Mouse (Mus musculus): ENCODE results near the gene Adgrg3. TPM values are rescaled to one million over a fixed set of nuclear protein-coding genes. Genes with fewer than 3 reads are reported as not detected.

The Adgrg3 gene
- polyA plus RNA-seq, 1 experiment from 2014 or later: 2.4 TPM

DNA sequence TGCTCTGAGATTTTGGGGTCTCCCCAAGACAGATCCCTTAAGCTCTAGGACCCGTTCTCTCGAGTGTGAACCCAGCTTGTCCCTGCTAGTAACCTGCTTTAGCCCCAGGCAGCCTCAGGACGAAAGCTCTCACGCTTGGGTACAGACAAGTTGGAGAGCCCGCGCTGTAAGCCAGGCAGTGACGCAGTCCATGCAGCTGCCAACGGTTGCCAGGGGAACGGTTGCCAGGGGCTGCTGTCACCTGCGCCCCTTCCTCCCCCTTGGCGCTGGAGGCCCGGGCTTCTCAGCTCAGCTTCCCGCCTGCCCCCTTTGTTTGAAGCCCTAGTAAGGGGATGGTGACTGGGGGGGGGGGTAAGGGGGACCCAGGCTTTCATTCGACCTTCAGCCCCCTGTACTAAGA, 23.5 kb upstream of the Adgrg3 start:
- 0 out of 2 replicates have a peak, but pooled peaks cover 4% of the 10 kb centered on the region for H3K36me3 ChIP-seq (replicated peaks)
- H3K27me3 ChIP-seq: no peaks in the 10 kb centered on the region
- H3K4me1 ChIP-seq: peaks cover 62% of the 10 kb centered on the region
- no peaks in the 10 kb centered on the region for H3K9me3 ChIP-seq
- peak overlapping the region; percentile 96 for H3K9ac ChIP-seq
- peak overlapping the region; percentile 61 for H3K4me3 ChIP-seq (replicated peaks)
- H3K4me2 ChIP-seq: peak overlapping the region; percentile 92
- under 1% methylated on average over 14 of the region's 14 CpGs for WGBS
- peak overlapping the region; percentile 98 for H3K27ac ChIP-seq
- peak; percentile 95 for ATAC-seq (ENCODE audit: low FRiP score)

DNA sequence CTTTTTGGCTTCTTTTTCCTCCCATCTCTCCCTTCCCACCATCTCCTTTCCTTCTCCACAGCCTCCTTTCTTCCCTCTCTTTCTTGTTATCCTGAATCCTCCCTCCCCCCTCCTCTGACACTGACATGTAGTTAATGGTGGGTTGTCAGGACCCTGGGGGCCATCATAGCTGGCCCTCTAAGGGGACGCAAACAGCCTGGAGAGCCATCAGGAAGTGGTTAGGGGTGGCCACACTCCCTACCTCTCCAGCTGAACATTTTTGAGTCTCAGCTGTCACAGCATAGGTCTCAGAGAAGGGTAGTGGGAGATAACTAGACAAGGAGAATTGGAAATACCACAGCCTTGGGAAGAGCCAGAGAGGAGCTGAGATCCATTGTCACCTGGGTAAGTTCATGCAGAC, 23.0 kb upstream of the Adgrg3 start:
- Histone ChIP-seq H3K36me3 (replicated peaks) (0 out of 2 replicates have a peak, but pooled peaks cover 4% of the 10 kb centered on the region), H3K4me1 (peaks cover 67% of the 10 kb centered on the region), H3K27ac (peak overlapping the region; percentile 98), H3K4me2 (peak overlapping the region; percentile 92), H3K27me3 (no peaks in the 10 kb centered on the region), H3K9ac (peak overlapping the region; percentile 96), H3K4me3 (replicated peaks) (peak overlapping the region; percentile 61), H3K9me3 (no peaks in the 10 kb centered on the region)
- WGBS: 17% methylated on average over 1 of the region's 1 CpGs
- peak; percentile 36 for ATAC-seq (ENCODE audit: low FRiP score)

DNA sequence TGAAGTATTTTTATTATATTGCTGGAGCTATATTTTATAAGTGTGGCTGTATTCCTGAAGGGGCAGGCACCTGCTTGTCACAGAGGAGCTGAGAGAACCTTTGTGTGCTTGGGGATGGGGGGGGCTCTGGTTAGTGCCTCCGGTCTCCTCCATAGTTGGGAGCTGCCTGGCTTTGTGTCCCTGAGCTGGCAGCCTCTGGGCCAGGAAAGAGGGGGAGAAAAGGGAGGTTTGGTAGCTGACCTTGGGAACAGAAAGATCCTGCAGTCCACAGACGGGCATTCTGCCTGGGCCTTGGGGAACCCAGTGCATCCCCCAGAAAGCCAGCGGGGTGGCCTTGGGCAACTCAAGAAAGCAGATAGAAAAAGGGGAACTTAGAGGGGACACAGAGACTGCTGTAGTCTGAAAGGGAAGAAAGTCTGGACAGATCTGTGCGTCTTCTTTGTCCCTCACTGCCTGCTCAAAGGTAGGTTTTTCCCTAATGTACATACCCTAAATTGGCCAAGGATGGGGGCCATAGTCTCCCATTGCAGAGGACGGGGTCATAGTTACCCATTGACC, 22.1 kb upstream of the Adgrg3 start:
- no peaks in the 10 kb centered on the region for H3K9me3 ChIP-seq
- H3K9ac ChIP-seq: peak overlapping the region; percentile 96
- ATAC-seq (ENCODE audit: low FRiP score): no peak
- H3K36me3 ChIP-seq (replicated peaks): 0 out of 2 replicates have a peak, but pooled peaks cover 4% of the 10 kb centered on the region
- peak overlapping the region; percentile 61 for H3K4me3 ChIP-seq (replicated peaks)
- peak overlapping the region; percentile 92 for H3K4me2 ChIP-seq
- peaks cover 76% of the 10 kb centered on the region for H3K4me1 ChIP-seq
- WGBS: 37% methylated on average over 5 of the region's 5 CpGs
- no peaks in the 10 kb centered on the region for H3K27me3 ChIP-seq
- peak overlapping the region; percentile 98 for H3K27ac ChIP-seq

DNA sequence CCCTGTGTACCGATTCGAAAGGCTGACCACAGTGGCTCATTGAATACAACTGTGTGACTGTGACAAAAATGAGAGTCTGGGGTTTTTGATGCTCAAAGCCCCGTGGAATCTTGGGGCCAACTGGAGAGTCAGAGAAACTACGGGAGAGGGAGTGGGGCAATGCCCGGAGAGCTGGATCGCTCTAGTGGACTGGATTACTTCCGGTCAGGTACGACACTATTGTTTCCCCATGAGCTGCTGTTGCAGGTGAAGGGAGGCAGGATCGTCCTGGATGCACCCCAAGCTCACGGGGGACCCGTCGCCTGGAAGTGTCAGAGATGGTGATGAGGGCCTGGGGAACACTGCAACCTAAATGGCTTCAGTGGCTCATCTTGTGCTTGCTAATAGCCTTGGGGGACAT, 21.5 kb upstream of the Adgrg3 start:
- Histone ChIP-seq H3K4me3 (replicated peaks) (peak overlapping the region; percentile 61), H3K27ac (peak overlapping the region; percentile 98), H3K4me2 (peak overlapping the region; percentile 92), H3K27me3 (no peaks in the 10 kb centered on the region), H3K36me3 (replicated peaks) (0 out of 2 replicates have a peak, but pooled peaks cover 4% of the 10 kb centered on the region), H3K9me3 (no peaks in the 10 kb centered on the region), H3K4me1 (peaks cover 76% of the 10 kb centered on the region), H3K9ac (peak overlapping the region; percentile 96)
- WGBS: 24% methylated on average over 12 of the region's 12 CpGs
- ATAC-seq (ENCODE audit: low FRiP score): no peak

DNA sequence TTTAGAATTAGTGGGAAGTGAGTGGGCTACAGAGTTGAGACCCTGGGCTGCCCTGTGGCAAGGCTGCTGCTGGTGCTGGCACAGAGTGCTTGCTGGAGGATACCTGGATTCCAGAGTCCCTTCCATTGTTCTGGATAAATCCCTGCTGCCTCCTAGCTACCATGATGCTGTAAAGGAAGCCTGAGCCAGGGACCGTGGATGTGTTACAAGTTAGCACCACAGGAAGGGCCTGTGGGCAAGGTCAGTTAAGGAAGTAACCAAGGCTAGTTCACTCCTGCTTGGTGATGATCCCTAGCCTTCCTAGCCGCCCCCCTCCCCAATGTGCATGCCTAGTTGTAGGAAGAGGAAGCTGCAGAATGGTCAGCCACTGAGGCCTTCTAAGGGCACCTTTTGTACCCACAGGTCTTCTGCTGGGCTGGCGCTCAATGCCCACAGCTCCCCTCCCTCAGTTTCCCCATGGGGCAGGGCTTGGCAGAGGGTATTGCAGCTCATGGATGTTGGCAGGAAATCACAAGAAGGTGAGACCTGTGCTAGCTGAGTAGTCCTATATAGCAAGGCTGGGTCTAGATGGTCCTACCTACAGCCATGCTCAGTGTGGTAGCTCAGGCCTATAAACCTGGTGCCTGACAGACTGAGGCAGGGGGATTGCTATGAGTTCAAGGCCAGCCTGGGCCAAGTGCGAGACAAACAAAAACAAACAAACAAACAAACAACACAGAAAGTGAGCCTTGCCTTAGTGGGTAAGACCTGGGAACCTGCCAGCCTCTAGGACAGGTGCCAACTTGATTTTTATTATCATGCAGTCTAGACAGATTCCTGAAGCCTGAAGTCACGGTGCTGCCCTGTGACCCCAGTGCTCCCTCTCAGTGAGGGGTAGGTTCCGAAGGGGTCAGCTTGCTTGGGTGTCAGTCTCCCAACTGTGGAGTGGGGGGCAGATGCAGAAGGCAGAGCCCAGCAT, 20.3 kb upstream of the Adgrg3 start:
- peaks cover 74% of the 10 kb centered on the region for H3K4me1 ChIP-seq
- 55% methylated on average over 6 of the region's 6 CpGs for WGBS

DNA sequence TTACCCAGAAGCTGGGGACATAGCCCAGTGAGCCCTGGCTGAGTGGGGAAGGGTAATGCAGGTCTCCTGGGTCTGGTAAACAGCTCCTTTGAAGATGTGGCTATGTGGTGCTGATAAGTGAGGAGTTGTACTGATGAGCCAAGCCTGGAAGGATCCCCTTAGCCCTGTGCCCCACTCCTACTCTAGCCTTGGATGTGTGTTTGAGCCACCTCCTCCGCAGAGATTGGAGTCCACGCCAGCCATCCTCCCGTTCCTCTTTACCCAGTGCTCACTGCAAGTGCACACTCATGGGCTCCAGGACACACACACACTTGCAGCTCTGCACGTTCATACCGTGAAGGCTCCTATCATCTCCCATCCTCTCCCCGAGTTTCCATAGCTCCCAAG, 19.6 kb upstream of the Adgrg3 start:
- ATAC-seq (ENCODE audit: low FRiP score): no peak
- Histone ChIP-seq H3K9me3 (no peaks in the 10 kb centered on the region), H3K36me3 (replicated peaks) (peaks cover 11% of the 10 kb centered on the region), H3K4me1 (peaks cover 71% of the 10 kb centered on the region), H3K4me2 (peak overlapping the region; percentile 92), H3K9ac (peak overlapping the region; percentile 96), H3K27ac (peak overlapping the region; percentile 98), H3K27me3 (no peaks in the 10 kb centered on the region), H3K4me3 (replicated peaks) (peak overlapping the region; percentile 61)
- 66% methylated on average over 6 of the region's 6 CpGs for WGBS

More for the DNA sequence above, 20.3 kb upstream of the Adgrg3 start:
- Histone ChIP-seq H3K9me3 (no peaks in the 10 kb centered on the region), H3K27ac (peak overlapping the region; percentile 98), H3K27me3 (no peaks in the 10 kb centered on the region), H3K36me3 (replicated peaks) (peaks cover 8% of the 10 kb centered on the region), H3K4me3 (replicated peaks) (peak overlapping the region; percentile 61), H3K9ac (peak overlapping the region; percentile 96), H3K4me2 (peak overlapping the region; percentile 92)
- no peak for ATAC-seq (ENCODE audit: low FRiP score)

DNA sequence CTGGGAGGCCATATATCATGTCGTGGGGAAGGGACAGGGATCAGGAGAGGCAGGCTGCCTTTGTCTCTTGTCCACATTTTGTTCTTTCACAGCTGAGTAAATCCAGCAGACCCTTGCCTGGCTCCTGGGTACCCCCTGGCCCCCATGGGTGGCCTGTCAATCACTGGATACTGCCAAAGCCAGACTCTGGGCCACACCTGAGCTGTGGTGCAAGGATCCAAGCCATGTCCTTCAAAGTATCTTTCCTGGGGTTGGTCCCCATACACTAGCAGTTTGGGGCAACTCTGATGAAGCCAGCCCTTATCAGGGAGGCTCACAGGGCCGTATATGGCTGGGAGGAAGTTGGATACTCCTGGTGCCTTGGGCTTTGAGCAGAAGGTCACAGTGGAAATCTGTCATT, 19.1 kb upstream of the Adgrg3 start:
- Histone ChIP-seq H3K27me3 (no peaks in the 10 kb centered on the region), H3K27ac (peak overlapping the region; percentile 98), H3K4me2 (peak overlapping the region; percentile 92), H3K4me1 (peaks cover 65% of the 10 kb centered on the region), H3K9ac (peak overlapping the region; percentile 96), H3K9me3 (no peaks in the 10 kb centered on the region), H3K4me3 (replicated peaks) (peak overlapping the region; percentile 61), H3K36me3 (replicated peaks) (peaks cover 16% of the 10 kb centered on the region)
- WGBS: 50% methylated on average over 2 of the region's 2 CpGs
- ATAC-seq (ENCODE audit: low FRiP score): no peak

DNA sequence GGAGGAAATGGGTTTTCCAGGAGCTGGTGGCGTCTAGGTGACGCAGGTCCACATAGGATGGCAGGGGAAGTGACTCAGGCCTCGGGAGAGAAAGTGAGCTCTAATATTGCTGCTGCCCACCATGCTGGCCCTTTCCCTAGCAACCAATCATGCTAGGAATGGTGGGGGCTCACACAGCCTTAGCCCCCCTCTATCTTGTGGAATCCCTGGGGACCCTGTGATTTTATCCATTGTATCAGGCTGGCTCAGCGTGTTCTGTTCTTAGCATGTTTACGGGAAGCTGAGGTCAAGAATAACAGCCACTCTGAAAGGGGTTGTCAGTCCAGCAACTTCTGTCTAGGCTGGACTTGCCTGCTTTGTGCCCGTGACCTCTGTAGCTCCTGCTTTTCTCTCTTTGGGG, 18.5 kb upstream of the Adgrg3 start:
- 45% methylated on average over 6 of the region's 6 CpGs for WGBS
- no peak for ATAC-seq (ENCODE audit: low FRiP score)
- peak overlapping the region; percentile 61 for H3K4me3 ChIP-seq (replicated peaks)

DNA sequence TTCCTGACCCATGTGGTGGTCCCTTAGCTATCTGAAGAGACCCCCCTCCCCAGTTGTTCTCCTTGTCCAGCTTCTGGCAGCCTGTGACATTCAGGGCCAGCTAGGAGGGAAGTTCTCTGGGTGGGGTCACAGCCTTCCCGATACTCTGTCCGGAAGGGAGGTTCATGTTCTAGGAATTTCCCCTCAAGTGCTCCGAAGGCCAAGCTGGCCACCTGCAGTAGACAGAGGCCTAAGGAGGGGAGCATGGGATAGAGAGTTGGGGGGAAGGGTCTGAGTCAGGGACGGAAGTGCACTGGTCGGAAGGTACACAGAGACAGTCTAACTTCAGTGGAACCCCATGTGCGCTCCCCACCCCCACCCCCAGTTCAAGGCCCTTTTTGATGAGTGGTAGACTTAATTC, 17.5 kb upstream of the Adgrg3 start:
- Histone ChIP-seq H3K36me3 (replicated peaks) (peaks cover 32% of the 10 kb centered on the region), H3K4me3 (replicated peaks) (peak overlapping the region; percentile 61), H3K4me1 (peaks cover 60% of the 10 kb centered on the region), H3K4me2 (peak overlapping the region; percentile 92), H3K27ac (peak overlapping the region; percentile 98), H3K9ac (peak overlapping the region; percentile 50; the same call in 1 of the 2 replicates), H3K9me3 (no peaks in the 10 kb centered on the region), H3K27me3 (no peaks in the 10 kb centered on the region)
- 51% methylated on average over 6 of the region's 6 CpGs for WGBS
- no peak for ATAC-seq (ENCODE audit: low FRiP score)

More for the DNA sequence above, 18.5 kb upstream of the Adgrg3 start:
- peaks cover 60% of the 10 kb centered on the region for H3K4me1 ChIP-seq
- H3K9ac ChIP-seq: 0 out of 2 replicates have a peak overlapping the region, but pooled peaks have one; percentile 96
- H3K9me3 ChIP-seq: no peaks in the 10 kb centered on the region
- peaks cover 22% of the 10 kb centered on the region for H3K36me3 ChIP-seq (replicated peaks)
- H3K27me3 ChIP-seq: no peaks in the 10 kb centered on the region
- peak overlapping the region; percentile 98 for H3K27ac ChIP-seq
- H3K4me2 ChIP-seq: peak overlapping the region; percentile 92

DNA sequence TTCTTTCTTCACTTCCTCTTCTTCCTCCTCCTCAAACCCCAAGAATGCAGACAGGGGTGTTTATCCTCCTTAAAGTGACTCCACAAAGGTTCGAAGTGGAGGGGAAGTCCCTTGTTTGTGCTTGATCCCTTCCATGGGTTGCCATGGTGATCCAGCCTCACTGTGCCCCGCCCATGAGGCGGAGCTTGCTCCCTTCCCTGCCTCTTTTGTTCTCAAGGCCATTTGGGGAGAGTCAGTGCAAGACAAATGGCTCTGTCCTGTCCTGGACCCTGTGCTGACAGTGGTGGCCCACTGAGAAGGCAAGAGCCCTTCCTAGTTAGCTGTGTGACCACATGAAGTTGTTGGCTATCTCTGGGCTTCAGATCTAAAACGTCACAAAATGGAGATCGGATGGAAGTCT, 16.8 kb upstream of the Adgrg3 start:
- H3K4me1 ChIP-seq: peaks cover 60% of the 10 kb centered on the region
- H3K9ac ChIP-seq: peak overlapping the region; percentile 50; the same call in 1 of the 2 replicates
- H3K4me3 ChIP-seq (replicated peaks): peak overlapping the region; percentile 61
- peaks cover 39% of the 10 kb centered on the region for H3K36me3 ChIP-seq (replicated peaks)
- ATAC-seq (ENCODE audit: low FRiP score): peak; percentile 67
- 16% methylated on average over 5 of the region's 5 CpGs for WGBS
- H3K27me3 ChIP-seq: no peaks in the 10 kb centered on the region
- H3K27ac ChIP-seq: peak overlapping the region; percentile 98
- H3K9me3 ChIP-seq: no peaks in the 10 kb centered on the region
- H3K4me2 ChIP-seq: peak overlapping the region; percentile 92

DNA sequence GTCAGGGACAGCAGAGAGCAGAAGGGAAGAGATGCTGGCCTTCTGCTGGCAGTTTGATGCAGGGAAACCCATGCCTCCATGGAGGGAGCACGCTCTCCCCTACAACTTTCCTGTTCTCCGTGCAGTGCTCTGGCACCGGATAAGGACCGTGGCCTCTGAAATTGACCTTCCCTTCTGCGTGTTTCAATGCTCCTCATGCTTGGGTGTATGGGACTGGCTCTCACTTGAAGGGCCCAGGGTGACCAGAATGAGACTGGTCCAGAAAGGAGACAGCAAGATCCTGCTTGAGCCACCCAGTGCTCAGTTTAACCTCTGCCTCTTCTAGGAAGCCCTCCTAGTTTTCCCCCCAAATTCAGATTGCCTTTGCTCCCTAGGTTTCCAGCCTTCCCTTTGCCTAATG, 16.3 kb upstream of the Adgrg3 start:
- Histone ChIP-seq H3K27ac (peak overlapping the region; percentile 98), H3K36me3 (replicated peaks) (peaks cover 44% of the 10 kb centered on the region), H3K4me3 (replicated peaks) (peak overlapping the region; percentile 61)

DNA sequence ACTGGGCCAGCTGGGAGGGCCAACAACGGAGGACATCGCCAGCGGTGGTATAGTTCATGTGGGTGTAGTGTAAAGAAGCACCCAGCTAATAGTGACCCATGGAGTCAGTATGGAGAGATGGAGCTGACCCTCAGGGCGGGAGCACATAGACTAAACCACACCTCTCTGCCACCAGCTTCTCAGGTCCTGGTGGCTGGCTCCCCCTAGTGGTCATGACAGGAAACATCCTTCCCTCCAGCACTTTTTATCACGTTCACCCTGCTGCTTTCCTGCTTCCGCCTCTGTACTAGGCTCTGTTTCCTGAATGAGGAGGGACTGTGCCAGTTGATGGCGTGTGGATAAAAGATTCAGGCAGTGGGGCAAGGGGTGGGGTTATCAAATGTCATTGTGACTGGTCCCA, 15.8 kb upstream of the Adgrg3 start:
- H3K4me1 ChIP-seq: peaks cover 57% of the 10 kb centered on the region
- no peaks in the 10 kb centered on the region for H3K9me3 ChIP-seq
- H3K9ac ChIP-seq: 0 out of 2 replicates have a peak overlapping the region, but pooled peaks have one; percentile 50
- H3K36me3 ChIP-seq (replicated peaks): peaks cover 49% of the 10 kb centered on the region
- no peaks in the 10 kb centered on the region for H3K27me3 ChIP-seq
- peak overlapping the region; percentile 61; the same call in 1 of the 2 replicates for H3K4me3 ChIP-seq (replicated peaks)
- peak overlapping the region; percentile 92 for H3K4me2 ChIP-seq
- peak; percentile 67 for ATAC-seq (ENCODE audit: low FRiP score)
- peak overlapping the region; percentile 98 for H3K27ac ChIP-seq
- 5% methylated on average over 7 of the region's 7 CpGs for WGBS

More for the DNA sequence above, 16.3 kb upstream of the Adgrg3 start:
- peaks cover 60% of the 10 kb centered on the region for H3K4me1 ChIP-seq
- peak; percentile 21; the same call in 1 of the 2 replicates for ATAC-seq (ENCODE audit: low FRiP score)
- no peaks in the 10 kb centered on the region for H3K27me3 ChIP-seq
- peak overlapping the region; percentile 92 for H3K4me2 ChIP-seq
- 74% methylated on average over 5 of the region's 5 CpGs for WGBS
- H3K9ac ChIP-seq: 0 out of 2 replicates have a peak overlapping the region, but pooled peaks have one; percentile 50
- no peaks in the 10 kb centered on the region for H3K9me3 ChIP-seq

Data from forebrain, embryonic 12.5 days (tissue).